In the genomic region with DNA sequence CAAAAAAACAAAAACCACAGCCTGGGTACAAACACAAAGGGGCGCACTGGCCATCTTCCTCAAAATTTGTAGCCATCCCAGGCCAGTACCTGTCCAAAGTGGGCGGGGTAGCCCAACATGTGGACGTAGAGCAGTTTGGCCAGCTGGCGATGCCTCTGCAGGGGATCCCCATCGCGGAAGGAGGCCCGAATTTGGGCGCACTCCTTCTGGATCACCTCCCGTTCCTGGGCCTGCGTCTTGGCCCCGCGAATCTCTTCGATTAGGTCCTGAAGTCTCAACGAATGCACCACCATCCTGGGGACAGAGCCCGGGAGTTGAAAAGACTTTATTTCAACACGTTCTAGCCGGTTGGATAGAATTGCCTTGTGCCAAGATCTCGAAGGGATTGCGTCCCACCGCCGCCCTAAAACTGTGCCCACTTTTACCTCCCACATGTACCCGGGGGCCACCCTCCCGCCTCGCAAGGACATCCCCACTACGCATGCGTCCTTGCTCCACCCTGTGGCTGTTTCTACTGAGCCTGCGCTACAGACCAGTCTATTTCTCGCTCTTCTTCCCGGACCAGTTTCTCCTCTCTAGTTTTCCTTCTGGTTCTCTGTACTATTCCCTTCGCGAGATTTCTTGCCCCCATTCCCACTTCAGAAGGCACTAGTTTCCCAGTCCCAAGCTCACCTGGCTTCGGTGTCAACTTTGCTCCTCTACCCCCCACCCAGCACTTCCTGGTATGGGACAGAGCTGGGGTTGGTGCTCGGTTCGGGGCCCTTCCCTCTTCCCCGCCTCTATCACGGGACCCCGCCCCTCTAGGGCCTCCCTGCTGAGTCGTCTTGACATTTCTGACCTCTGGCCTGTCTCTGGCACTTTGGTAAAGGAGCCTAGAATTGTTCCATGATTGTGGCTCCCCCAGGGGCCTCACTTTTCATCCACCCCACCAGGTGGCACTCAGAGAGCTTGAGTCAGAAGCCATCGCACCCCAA, we compare ENCODE assay signal across 8 mouse cellular contexts. TPM values are rescaled to one million over a fixed set of nuclear protein-coding genes. Genes with fewer than 3 reads are reported as not detected.
DNase-seq lines count a peak whose midpoint lies in the region; ATAC-seq and TF ChIP-seq lines count a peak whose summit lies in the region.

A gene (minus strand): TSS at position 758 of the 974 bp plus-strand sequence.

- H3ac ChIP-seq in C2C12 (ENCODE audit: control insufficient read depth, insufficient read length, low read depth): peak within 1 kb of the TSS; percentile 38

- no peaks in the 10 kb centered on the region for H3K9me3 ChIP-seq in erythroblast, embryonic 14.5 days (ENCODE audit: control insufficient read depth, low read length)
- H3K9me3 ChIP-seq in heart, embryonic 12.5 days (replicated peaks): no peaks in the 10 kb centered on the region
- H3K9me3 ChIP-seq in kidney, postnatal 0 days (replicated peaks; ENCODE audit: low read length): no peaks in the 10 kb centered on the region
- no peaks in the 10 kb centered on the region for H3K9me3 ChIP-seq in liver, embryonic 13.5 days (replicated peaks)
- no peaks in the 10 kb centered on the region for H3K9me3 ChIP-seq in stomach, embryonic 16.5 days (replicated peaks; ENCODE audit: control insufficient read depth, low read length)

- H3K4me3 ChIP-seq in C2C12 (ENCODE audit: insufficient read depth, poor library complexity, severe bottlenecking): peak within 1 kb of the TSS; percentile 27
- peak within 1 kb of the TSS; percentile 76 for H3K4me3 ChIP-seq in erythroblast, embryonic 14.5 days (replicated peaks)
- peak within 1 kb of the TSS; percentile 53 for H3K4me3 ChIP-seq in heart, embryonic 12.5 days
- peak within 1 kb of the TSS; percentile 48 for H3K4me3 ChIP-seq in kidney, postnatal 0 days (replicated peaks; ENCODE audit: low read depth, low read length)
- peak within 1 kb of the TSS; percentile 70 for H3K4me3 ChIP-seq in liver, embryonic 13.5 days (replicated peaks)
- H3K4me3 ChIP-seq in stomach, embryonic 16.5 days (replicated peaks; ENCODE audit: low read length): peak within 1 kb of the TSS; percentile 59

- ATAC-seq in heart, embryonic 12.5 days (ENCODE audit: insufficient number of reproducible peaks, low FRiP score): peak; percentile 73
- ATAC-seq in kidney, postnatal 0 days (replicated peaks; ENCODE audit: low FRiP score, low read depth): peak; percentile 58; the same call in 1 of the 2 replicates
- ATAC-seq in liver, embryonic 13.5 days (ENCODE audit: low read depth): peak; percentile 95
- peak; percentile 85 for ATAC-seq in stomach, embryonic 16.5 days (ENCODE audit: insufficient read depth, low FRiP score)

- H3K4me1 ChIP-seq in erythroblast, embryonic 14.5 days (ENCODE audit: control insufficient read depth): peaks cover 33% of the 10 kb centered on the region
- H3K4me1 ChIP-seq in heart, embryonic 12.5 days (replicated peaks): peaks cover 19% of the 10 kb centered on the region
- H3K4me1 ChIP-seq in kidney, postnatal 0 days (replicated peaks; ENCODE audit: insufficient read depth, low read length): 0 out of 2 replicates have a peak, but pooled peaks cover 8% of the 10 kb centered on the region
- H3K4me1 ChIP-seq in liver, embryonic 13.5 days (replicated peaks): peaks cover 38% of the 10 kb centered on the region
- peaks cover 18% of the 10 kb centered on the region for H3K4me1 ChIP-seq in stomach, embryonic 16.5 days (ENCODE audit: control insufficient read depth, insufficient read depth, low read length)

- peak within 1 kb of the TSS; percentile 62 for H3K9ac ChIP-seq in heart, embryonic 12.5 days
- H3K9ac ChIP-seq in kidney, postnatal 0 days (ENCODE audit: low read depth, low read length): peak within 1 kb of the TSS; percentile 49; the same call in 1 of the 2 replicates
- peak within 1 kb of the TSS; percentile 76 for H3K9ac ChIP-seq in liver, embryonic 13.5 days
- peak within 1 kb of the TSS; percentile 83 for H3K9ac ChIP-seq in stomach, embryonic 16.5 days (ENCODE audit: low read length)

- no peaks in the 10 kb centered on the region for H3K79me2 ChIP-seq in C2C12 (ENCODE audit: control insufficient read depth, insufficient read depth)

- TF ChIP-seq CTCF in C2C12 (IDR thresholded peaks at IDR 0.05; ENCODE audit: control insufficient read depth, insufficient read depth, insufficient read length): no peak
- peak; percentile 31; the same call in 1 of the 2 replicates for TF ChIP-seq CTCF in kidney, postnatal 0 days (IDR thresholded peaks at IDR 0.05; ENCODE audit: low read depth)

- H3K79me3 ChIP-seq in C2C12 (ENCODE audit: low read depth): no peaks in the 10 kb centered on the region

- WGBS in heart, embryonic 12.5 days: under 1% methylated on average over 39 of the region's 39 CpGs
- under 1% methylated on average over 39 of the region's 39 CpGs for WGBS in kidney, postnatal 0 days
- WGBS in liver, embryonic 13.5 days (ENCODE audit: insufficient replicate concordance): under 1% methylated on average over 39 of the region's 39 CpGs
- WGBS in stomach, embryonic 16.5 days: under 1% methylated on average over 39 of the region's 39 CpGs

- H3K4me2 ChIP-seq in heart, embryonic 12.5 days: peak within 1 kb of the TSS; percentile 80
- H3K4me2 ChIP-seq in kidney, postnatal 0 days (ENCODE audit: low read length): peak within 1 kb of the TSS; percentile 80
- H3K4me2 ChIP-seq in liver, embryonic 13.5 days: peak within 1 kb of the TSS; percentile 93
- peak within 1 kb of the TSS; percentile 99 for H3K4me2 ChIP-seq in stomach, embryonic 16.5 days (ENCODE audit: low read depth, low read length)

- peak; percentile 95 for DNase-seq in brain, adult 2 months (ENCODE audit: low read depth, low spot score)
- DNase-seq in kidney, postnatal 0 days (ENCODE audit: low spot score): peak; percentile 88
- peak; percentile 86 for DNase-seq in liver, embryonic 13.5 days
- peak; percentile 85 to 86 for DNase-seq in natural killer cell, adult 2 months (ENCODE audit: low spot score in 2 of 2)

- peak within 1 kb of the TSS; percentile 37; the same call in 1 of the 2 replicates for H3K27ac ChIP-seq in heart, embryonic 12.5 days (ENCODE audit: poor library complexity, severe bottlenecking)
- H3K27ac ChIP-seq in kidney, postnatal 0 days: peak within 1 kb of the TSS; percentile 32
- H3K27ac ChIP-seq in liver, embryonic 13.5 days: peak within 1 kb of the TSS; percentile 72
- H3K27ac ChIP-seq in stomach, embryonic 16.5 days (ENCODE audit: low read length): peak within 1 kb of the TSS; percentile 91

- peaks cover 19% of the 10 kb centered on the region for H3K27me3 ChIP-seq in C2C12 (ENCODE audit: control insufficient read depth, insufficient read depth, insufficient read length)
- peaks cover 32% of the 10 kb centered on the region for H3K27me3 ChIP-seq in erythroblast, embryonic 14.5 days (ENCODE audit: control insufficient read depth)
- H3K27me3 ChIP-seq in heart, embryonic 12.5 days (replicated peaks): peaks cover 58% of the 10 kb centered on the region
- H3K27me3 ChIP-seq in kidney, postnatal 0 days (ENCODE audit: insufficient read depth, low read length): peaks cover 15% of the 10 kb centered on the region
- peaks cover 40% of the 10 kb centered on the region for H3K27me3 ChIP-seq in liver, embryonic 13.5 days
- peaks cover 12% of the 10 kb centered on the region for H3K27me3 ChIP-seq in stomach, embryonic 16.5 days (ENCODE audit: control insufficient read depth, insufficient read depth, low read length)

- H3K36me3 ChIP-seq in C2C12 (ENCODE audit: control insufficient read depth, insufficient read depth): no peaks in the 10 kb centered on the region
- peaks cover 32% of the 10 kb centered on the region for H3K36me3 ChIP-seq in erythroblast, embryonic 14.5 days (ENCODE audit: control insufficient read depth)
- peaks cover 2% of the 10 kb centered on the region; the same call in 1 of the 2 replicates for H3K36me3 ChIP-seq in heart, embryonic 12.5 days
- 0 out of 2 replicates have a peak, but pooled peaks cover under 1% of the 10 kb centered on the region for H3K36me3 ChIP-seq in kidney, postnatal 0 days (ENCODE audit: insufficient read depth, low read length)
- peaks cover 27% of the 10 kb centered on the region for H3K36me3 ChIP-seq in liver, embryonic 13.5 days
- no peaks in the 10 kb centered on the region for H3K36me3 ChIP-seq in stomach, embryonic 16.5 days (ENCODE audit: control insufficient read depth, insufficient read depth, low read length)

TF ChIP-seq in C2C12, 6 proteins besides CTCF, POLR2A, EP300 and RAD21:
- no peak for TF ChIP-seq MAX (IDR thresholded peaks at IDR 0.05)
- no peak for TF ChIP-seq MYOD1 (IDR thresholded peaks at IDR 0.05; ENCODE audit: control insufficient read depth, insufficient read length, low read depth)
- TF ChIP-seq FOSL1 (IDR thresholded peaks at IDR 0.05; ENCODE audit: insufficient read depth, low read length, poor library complexity, severe bottlenecking): no peak
- TF ChIP-seq CEBPB (IDR thresholded peaks at IDR 0.05; ENCODE audit: low read depth): no peak
- TF ChIP-seq USF1 (IDR thresholded peaks at IDR 0.05; ENCODE audit: low read depth): no peak

RNA-seq across cellular contexts. Expression of the gene that starts here (rescaled TPM):
- 3.9 TPM for polyA plus RNA-seq in C2C12 (2012; fragmentation: generic; extraction: Trizol)
- polyA plus RNA-seq in erythroblast, embryonic 14.5 days (2012): 1.7 and 2.4 TPM in 2 replicates
- polyA plus RNA-seq in heart, embryonic 12.5 days (2016; fragmentation: Nextera tagmentation; extraction: Ambion mirVana): 8.7 and 9.8 TPM in 2 replicates
- 15.8 and 16.8 TPM in 2 replicates for polyA plus RNA-seq in kidney, postnatal 0 days (2015; fragmentation: Nextera tagmentation; extraction: Ambion mirVana)
- polyA plus RNA-seq in liver, embryonic 13.5 days (2015; fragmentation: Nextera tagmentation; extraction: Ambion mirVana): 26.1 and 27.6 TPM in 2 replicates
- 46.2 and 54.8 TPM in 2 replicates for polyA plus RNA-seq in stomach, embryonic 16.5 days (2015; fragmentation: Nextera tagmentation; extraction: Ambion mirVana)

Comparison
In these comparisons a context has a peak if more than half of its experiments do, and no peak if none do; other contexts are left out.
1. Peak in every context shown above with its lines: DNase-seq, ATAC-seq, H3K4me3 ChIP-seq and H3K27ac ChIP-seq.
2. H3K27ac ChIP-seq: peak in every context shown above with its lines; median percentile 91 in stomach, embryonic 16.5 days; 72 in liver, embryonic 13.5 days; 37 in heart, embryonic 12.5 days; 32 in kidney, postnatal 0 days.